Mouse (Mus musculus) left cerebral cortex, postnatal 25 days (tissue): ENCODE data around the gene Srd5a2. TPM values are rescaled to one million over a fixed set of nuclear protein-coding genes. Genes with fewer than 3 reads are reported as not detected.

Experiments
- DNase-seq, 2 experiments: peaks; one replicate each; pipeline ENCODE4 v3.0.0; 2022; ENCODE audit warnings: low spot score in 2 of 2, mixed read lengths in 1 of 2
- intact Hi-C: fragments of 180-260 bp; cut with DNase I; formaldehyde crosslinking; loops from one replicate; pipeline ENCODE4 v1.15.1; 2025
- total RNA-seq, 2 experiments: library from RNA; stranded (reverse); gene quantifications; 2 replicates each; pipeline ENCODE4 v1.2.3; 2021

Gene Srd5a2
- total RNA-seq, 2 experiments from 2014 or later: not detected

DNA sequence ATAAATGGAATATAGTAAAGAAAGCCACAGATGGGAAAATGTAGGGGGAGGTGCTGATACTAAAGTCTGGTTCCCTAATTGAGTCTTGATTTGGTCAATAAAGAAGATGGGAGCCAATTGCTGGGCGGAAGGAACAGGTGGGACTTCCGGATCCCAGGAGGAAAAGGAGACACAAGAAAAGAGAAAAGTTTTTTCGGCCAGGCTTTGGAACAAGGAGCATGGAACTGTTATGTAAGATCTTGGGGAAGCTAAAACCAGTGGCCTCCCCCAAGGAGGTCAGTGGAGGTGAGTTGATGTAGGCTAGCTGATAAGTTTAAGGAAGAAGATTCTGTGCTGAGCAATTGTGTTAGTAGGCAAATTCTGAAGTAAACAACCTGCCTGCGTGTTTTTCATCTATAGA is 56.5 kb downstream of the Srd5a2 start:
- DNase-seq: no peak
- intact Hi-C loops: loop anchor here (10.0 kb wide), 1 partner anchor 356 kb away; no protein-coding TSS in a partner anchor

- intact Hi-C loops: no loop called here
- no peak for DNase-seq
Observed at GRCm38 (mm10) chr17:73986571-73986970, 61.1 kb downstream of the Srd5a2 start.

- intact Hi-C loops: no loop called here
- DNase-seq: no peak
Observed at GRCm38 (mm10) chr17:73985936-73986335, 61.8 kb downstream of the Srd5a2 start.

DNA sequence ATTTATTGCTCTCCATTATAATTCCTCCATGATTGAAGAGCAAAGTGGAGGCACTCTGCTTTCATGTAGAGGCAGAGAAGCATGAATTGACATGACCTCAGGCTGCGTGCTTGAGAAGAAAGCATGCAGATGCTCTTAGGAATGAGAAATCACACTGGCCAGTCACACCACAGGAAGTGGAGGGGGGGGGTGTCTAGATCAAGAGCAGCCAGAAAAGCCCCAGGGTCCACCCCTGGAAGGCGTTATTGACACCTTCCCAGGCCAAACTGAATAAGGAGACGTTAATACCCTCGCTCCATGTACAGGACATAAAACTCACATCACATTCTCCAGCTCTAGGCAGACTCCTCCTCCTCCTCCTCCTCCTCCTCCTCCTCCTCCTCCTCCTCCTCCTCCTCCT is 63.2 kb downstream of the Srd5a2 start:
- intact Hi-C loops: no loop called here
- DNase-seq: no peak

- no peak for DNase-seq
- intact Hi-C loops: no loop called here
Observed at GRCm38 (mm10) chr17:73982871-73983270, 64.8 kb downstream of the Srd5a2 start.

- no peak for DNase-seq
- intact Hi-C loops: no loop called here
Observed at GRCm38 (mm10) chr17:73976066-73976465, 71.7 kb downstream of the Srd5a2 start.

GRCm38 (mm10) chr17:73972648-73973047 is 75.1 kb downstream of the Srd5a2 start:
- no peak for DNase-seq
- intact Hi-C loops: no loop called here

- DNase-seq: no peak
- intact Hi-C loops: no loop called here
Observed at GRCm38 (mm10) chr17:73971291-73971690, 76.4 kb downstream of the Srd5a2 start.

DNA sequence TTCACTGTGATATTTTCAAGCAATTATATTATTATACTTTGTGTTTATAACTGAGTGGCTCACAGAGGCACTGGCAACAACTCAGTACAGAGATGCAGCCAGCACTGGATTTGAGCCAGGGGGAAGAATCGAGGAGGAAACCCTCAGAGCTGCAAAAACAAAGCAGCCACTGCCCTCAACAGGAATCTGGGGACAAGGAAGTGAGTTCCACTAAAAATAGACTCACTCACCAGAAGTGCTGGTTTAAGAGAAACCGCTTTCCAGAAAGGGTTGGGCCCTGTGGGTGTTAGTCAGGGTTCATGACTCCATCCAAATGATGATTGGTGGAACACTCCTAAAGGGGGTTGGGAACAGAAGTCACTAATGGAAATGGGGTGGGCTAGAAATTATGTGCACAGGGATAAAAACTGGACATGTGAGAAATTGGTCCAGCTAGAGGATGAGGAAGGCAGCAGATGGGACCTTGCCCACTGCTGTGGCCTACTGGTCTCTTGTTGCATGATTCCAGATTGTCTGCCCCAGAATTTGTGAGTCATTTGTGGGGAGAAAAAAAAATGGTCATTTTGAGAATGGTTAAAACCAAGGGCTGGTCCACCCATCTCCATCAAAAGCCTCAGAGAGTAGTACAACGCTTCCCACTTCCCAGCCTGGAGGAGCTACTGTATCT is 77.2 kb downstream of the Srd5a2 start:
- peak; percentile 17 to 37 for DNase-seq
- intact Hi-C loops: no loop called here

Other genes with a start within 250 kb of the Srd5a2 start
- gene Ehd3, start 243.8 kb downstream of the Srd5a2 start, total RNA-seq: 10 to 100 TPM; 73.4 to 83.0 TPM
- 1 to 10 TPM; 3.9 to 5.2 TPM for gene Xdh, start 97.7 kb downstream of the Srd5a2 start, total RNA-seq
- gene Memo1, start 247.6 kb upstream of the Srd5a2 start, total RNA-seq: 10 to 100 TPM; 43.1 to 49.7 TPM